Comparison of ENCODE assay signal across 16 mouse cellular contexts in the genomic region with DNA sequence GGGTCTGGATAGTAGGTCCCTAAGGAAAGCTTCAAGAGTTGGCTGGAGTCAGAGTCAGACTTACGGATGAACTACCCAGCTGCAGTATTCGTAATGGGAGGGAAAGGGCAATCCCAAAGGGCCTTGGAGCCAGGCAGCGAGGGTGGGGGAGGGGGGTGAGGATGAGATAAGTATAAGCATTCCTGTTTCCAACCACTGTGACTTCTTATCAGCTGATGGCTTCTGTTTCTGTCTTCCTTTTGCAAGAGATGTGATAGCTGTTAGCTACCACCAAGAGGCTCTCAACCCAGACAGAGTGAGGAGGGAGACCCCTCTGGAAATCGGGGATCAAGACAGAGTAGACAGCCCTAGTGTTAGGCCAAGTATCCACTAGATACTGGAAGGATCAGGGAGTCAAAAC. TPM values are rescaled to one million over a fixed set of nuclear protein-coding genes. Genes with fewer than 3 reads are reported as not detected.
DNase-seq lines count a peak whose midpoint lies in the region; ATAC-seq and TF ChIP-seq lines count a peak whose summit lies in the region.
"Had no signal": no experiment of that assay in that cellular context is flagged by ENCODE, and none has a peak within 500 bp of the region (broad histone marks: within the 10 kb centered on the region; RNA-seq: fewer than 3 reads in every experiment).

No protein-coding gene starts in this region.

- H3K27me3 ChIP-seq in heart, embryonic 11.5 days (ENCODE audit: control insufficient read depth, insufficient read depth, low read length) = no peaks in the 10 kb centered on the region
- no peaks in the 10 kb centered on the region for H3K27me3 ChIP-seq in stomach, embryonic 14.5 days (ENCODE audit: control insufficient read depth, insufficient read depth, low read length)
- H3K27me3 ChIP-seq in stomach, postnatal 0 days (ENCODE audit: control insufficient read depth, insufficient read depth, low read length) = no peaks in the 10 kb centered on the region
- H3K27me3 ChIP-seq in liver, embryonic 15.5 days = no peaks in the 10 kb centered on the region
- H3K27me3 ChIP-seq: embryonic facial prominence, embryonic 12.5 days had no signal

- H3K4me3 ChIP-seq in heart, embryonic 11.5 days (ENCODE audit: low read depth, low read length) = no peak overlapping the region
- H3K4me3 ChIP-seq in stomach, embryonic 14.5 days (ENCODE audit: low read depth, low read length) = no peak overlapping the region
- no peak overlapping the region for H3K4me3 ChIP-seq in stomach, postnatal 0 days (ENCODE audit: low read depth, low read length)
- H3K4me3 ChIP-seq in liver, embryonic 15.5 days (replicated peaks) = peak overlapping the region; percentile 71
- H3K4me3 ChIP-seq: embryonic facial prominence, embryonic 12.5 days; limb, embryonic 10.5 days had no signal

- 0 out of 2 replicates have a peak overlapping the region, but pooled peaks have one; percentile 51 for H3K27ac ChIP-seq in heart, embryonic 11.5 days (ENCODE audit: low read depth, low read length)
- H3K27ac ChIP-seq in stomach, embryonic 14.5 days (ENCODE audit: low read length) = no peak overlapping the region
- no peak overlapping the region for H3K27ac ChIP-seq in stomach, postnatal 0 days (replicated peaks)
- H3K27ac ChIP-seq in liver, embryonic 15.5 days (replicated peaks) = peak overlapping the region; percentile 87
- H3K27ac ChIP-seq: embryonic facial prominence, embryonic 12.5 days; limb, embryonic 10.5 days had no signal

- no peak overlapping the region for H3K9ac ChIP-seq in heart, embryonic 11.5 days (ENCODE audit: low read depth, low read length)
- H3K9ac ChIP-seq in stomach, embryonic 14.5 days (replicated peaks; ENCODE audit: low read depth, low read length) = no peak overlapping the region
- no peak overlapping the region for H3K9ac ChIP-seq in stomach, postnatal 0 days (ENCODE audit: low read length)
- H3K9ac ChIP-seq in liver, embryonic 15.5 days = peak overlapping the region; percentile 48
- H3K9ac ChIP-seq: embryonic facial prominence, embryonic 12.5 days had no signal

- no peaks in the 10 kb centered on the region for H3K36me3 ChIP-seq in heart, embryonic 11.5 days (ENCODE audit: control insufficient read depth, insufficient read depth, low read length)
- no peaks in the 10 kb centered on the region for H3K36me3 ChIP-seq in stomach, embryonic 14.5 days (ENCODE audit: control insufficient read depth, insufficient read depth, low read length)
- H3K36me3 ChIP-seq in stomach, postnatal 0 days (ENCODE audit: control insufficient read depth, insufficient read depth, low read length) = no peaks in the 10 kb centered on the region
- H3K36me3 ChIP-seq in liver, embryonic 15.5 days (replicated peaks) = no peaks in the 10 kb centered on the region; the same call in 1 of the 2 replicates
- H3K36me3 ChIP-seq: embryonic facial prominence, embryonic 12.5 days; limb, embryonic 10.5 days had no signal

- peaks cover 14% of the 10 kb centered on the region for H3K4me1 ChIP-seq in heart, embryonic 11.5 days (ENCODE audit: control insufficient read depth, insufficient read depth, low read length)
- H3K4me1 ChIP-seq in stomach, embryonic 14.5 days (ENCODE audit: control insufficient read depth, insufficient read depth, low read length) = no peaks in the 10 kb centered on the region
- no peaks in the 10 kb centered on the region for H3K4me1 ChIP-seq in stomach, postnatal 0 days (replicated peaks; ENCODE audit: control insufficient read depth, insufficient read depth)
- H3K4me1 ChIP-seq in liver, embryonic 15.5 days (replicated peaks) = peaks cover 76% of the 10 kb centered on the region
- H3K4me1 ChIP-seq: embryonic facial prominence, embryonic 12.5 days; limb, embryonic 10.5 days had no signal

- peak overlapping the region; percentile 37 for H3K4me2 ChIP-seq in heart, embryonic 11.5 days
- H3K4me2 ChIP-seq in stomach, embryonic 14.5 days (replicated peaks; ENCODE audit: low read depth, low read length) = no peak overlapping the region
- H3K4me2 ChIP-seq in stomach, postnatal 0 days (replicated peaks; ENCODE audit: low read depth) = no peak overlapping the region
- H3K4me2 ChIP-seq in liver, embryonic 15.5 days = peak overlapping the region; percentile 72
- H3K4me2 ChIP-seq: embryonic facial prominence, embryonic 12.5 days had no signal

- TF ChIP-seq EP300 in stomach, postnatal 0 days (optimal IDR thresholded peaks at IDR 0.05) = no peak

- no peaks in the 10 kb centered on the region for H3K9me3 ChIP-seq in heart, embryonic 11.5 days (replicated peaks; ENCODE audit: control insufficient read depth, low read length)
- H3K9me3 ChIP-seq in stomach, embryonic 14.5 days (ENCODE audit: control insufficient read depth, low read depth, low read length) = no peaks in the 10 kb centered on the region
- no peaks in the 10 kb centered on the region for H3K9me3 ChIP-seq in stomach, postnatal 0 days (ENCODE audit: control insufficient read depth, low read length)
- no peaks in the 10 kb centered on the region for H3K9me3 ChIP-seq in liver, embryonic 15.5 days (replicated peaks)
- H3K9me3 ChIP-seq: embryonic facial prominence, embryonic 12.5 days; limb, embryonic 10.5 days had no signal

- 11% methylated on average over 4 of the region's 4 CpGs for WGBS in heart, embryonic 11.5 days (ENCODE audit: insufficient replicate concordance)
- 34% methylated on average over 4 of the region's 4 CpGs for WGBS in stomach, embryonic 14.5 days
- 35% methylated on average over 4 of the region's 4 CpGs for WGBS in stomach, postnatal 0 days
- WGBS in liver, embryonic 15.5 days (ENCODE audit: insufficient replicate concordance) = 5% methylated on average over 4 of the region's 4 CpGs

- DNase-seq in heart, adult 9 months (ENCODE audit: low spot score in 2 of 2) = no peak
- no peak for DNase-seq in stomach, postnatal 0 days (ENCODE audit: low spot score)
- peak; percentile 16 for DNase-seq in yolk sac, embryonic 10.5 days (ENCODE audit: low spot score)
- DNase-seq in thymus, postnatal 14 days = no peak
- DNase-seq in cerebellum, postnatal 36 days = no peak
- DNase-seq: adrenal gland, postnatal 14 days; cerebellum, adult 2 months; lung, postnatal 14 days had no signal

- no peak for TF ChIP-seq CTCF in stomach, postnatal 0 days (IDR thresholded peaks at IDR 0.05; ENCODE audit: low read depth)

- peak; percentile 56; the same call in 1 of the 2 replicates for ATAC-seq in heart, embryonic 11.5 days (replicated peaks; ENCODE audit: insufficient number of reproducible peaks, low FRiP score, low TSS enrichment)
- peak; percentile 28; the same call in 1 of the 2 replicates for ATAC-seq in stomach, embryonic 14.5 days (ENCODE audit: insufficient number of reproducible peaks, insufficient read depth, low FRiP score, low read depth)
- no peak for ATAC-seq in stomach, postnatal 0 days (ENCODE audit: low FRiP score, low TSS enrichment)
- ATAC-seq in liver, embryonic 15.5 days (ENCODE audit: insufficient read depth) = peak; percentile 19

RNA-seq across cellular contexts. Expression of a gene that starts 4.4 kb away (rescaled TPM):
- 5.0 and 5.5 TPM in 2 replicates for polyA plus RNA-seq in heart, embryonic 11.5 days (2014; fragmentation: Nextera tagmentation; extraction: Ambion mirVana)
- polyA plus RNA-seq in stomach, embryonic 14.5 days (2014; fragmentation: Nextera tagmentation; extraction: Ambion mirVana) = 1.5 and 1.9 TPM in 2 replicates
- polyA plus RNA-seq in stomach, postnatal 0 days (2015; fragmentation: Nextera tagmentation; extraction: Ambion mirVana) = 0.71 and 0.85 TPM in 2 replicates
- polyA plus RNA-seq in liver, embryonic 15.5 days (2015; fragmentation: Nextera tagmentation; extraction: Ambion mirVana) = 74.7 and 83.3 TPM in 2 replicates

RNA-seq across cellular contexts. Expression of a gene that starts 21.5 kb away (rescaled TPM):
- 1.9 and 3.1 TPM in 2 replicates for polyA plus RNA-seq in heart, embryonic 11.5 days (2014; fragmentation: Nextera tagmentation; extraction: Ambion mirVana)
- 1.3 and 2.2 TPM in 2 replicates for polyA plus RNA-seq in stomach, embryonic 14.5 days (2014; fragmentation: Nextera tagmentation; extraction: Ambion mirVana)
- polyA plus RNA-seq in stomach, postnatal 0 days (2015; fragmentation: Nextera tagmentation; extraction: Ambion mirVana) = 3.9 and 4.7 TPM in 2 replicates
- polyA plus RNA-seq in liver, embryonic 15.5 days (2015; fragmentation: Nextera tagmentation; extraction: Ambion mirVana) = 3.3 and 4.2 TPM in 2 replicates

RNA-seq across cellular contexts. Expression of a gene that starts 38.3 kb away (rescaled TPM):
- polyA plus RNA-seq in heart, embryonic 11.5 days (2014; fragmentation: Nextera tagmentation; extraction: Ambion mirVana) = 1.3 TPM in 2 replicates
- polyA plus RNA-seq in stomach, embryonic 14.5 days (2014; fragmentation: Nextera tagmentation; extraction: Ambion mirVana) = 8.8 and 10.1 TPM in 2 replicates
- 0.99 and 1.4 TPM in 2 replicates for polyA plus RNA-seq in stomach, postnatal 0 days (2015; fragmentation: Nextera tagmentation; extraction: Ambion mirVana)
- polyA plus RNA-seq in liver, embryonic 15.5 days (2015; fragmentation: Nextera tagmentation; extraction: Ambion mirVana) = 1.7 and 2.0 TPM in 2 replicates

RNA-seq across cellular contexts. Expression of a gene that starts 51.6 kb away (rescaled TPM):
- not detected in 2 replicates for polyA plus RNA-seq in heart, embryonic 11.5 days (2014; fragmentation: Nextera tagmentation; extraction: Ambion mirVana)
- polyA plus RNA-seq in stomach, embryonic 14.5 days (2014; fragmentation: Nextera tagmentation; extraction: Ambion mirVana) = not detected in 2 replicates
- not detected in 2 replicates for polyA plus RNA-seq in stomach, postnatal 0 days (2015; fragmentation: Nextera tagmentation; extraction: Ambion mirVana)
- polyA plus RNA-seq in liver, embryonic 15.5 days (2015; fragmentation: Nextera tagmentation; extraction: Ambion mirVana) = not detected in 2 replicates
- polyA plus RNA-seq: cerebellum, adult 2 months; embryonic facial prominence, embryonic 12.5 days; heart, embryonic 16.5 days; kidney, embryonic 14.5 days; limb, embryonic 10.5 days; neural tube, embryonic 11.5 days had no signal

Comparison
In these comparisons a context has a peak if more than half of its experiments do, and no peak if none do; other contexts are left out.
1. H3K27ac ChIP-seq: peak in heart, embryonic 11.5 days (single experiment) and liver, embryonic 15.5 days (single experiment); none in stomach, embryonic 14.5 days (single experiment) and stomach, postnatal 0 days (single experiment).
2. H3K4me2 ChIP-seq: peak in heart, embryonic 11.5 days (single experiment) and liver, embryonic 15.5 days (single experiment); none in stomach, embryonic 14.5 days (single experiment) and stomach, postnatal 0 days (single experiment).
3. RNA of a gene that starts 4.4 kb away (polyA plus RNA-seq): 74.7 to 83.3 TPM in liver, embryonic 15.5 days; 5.0 to 5.5 TPM in heart, embryonic 11.5 days, 1.5 to 1.9 TPM in stomach, embryonic 14.5 days and 0.71 to 0.85 TPM in stomach, postnatal 0 days; every median in the first group is over 10 times any median in the second.